Mouse (Mus musculus): ENCODE data around the gene Lpo.

DNA sequence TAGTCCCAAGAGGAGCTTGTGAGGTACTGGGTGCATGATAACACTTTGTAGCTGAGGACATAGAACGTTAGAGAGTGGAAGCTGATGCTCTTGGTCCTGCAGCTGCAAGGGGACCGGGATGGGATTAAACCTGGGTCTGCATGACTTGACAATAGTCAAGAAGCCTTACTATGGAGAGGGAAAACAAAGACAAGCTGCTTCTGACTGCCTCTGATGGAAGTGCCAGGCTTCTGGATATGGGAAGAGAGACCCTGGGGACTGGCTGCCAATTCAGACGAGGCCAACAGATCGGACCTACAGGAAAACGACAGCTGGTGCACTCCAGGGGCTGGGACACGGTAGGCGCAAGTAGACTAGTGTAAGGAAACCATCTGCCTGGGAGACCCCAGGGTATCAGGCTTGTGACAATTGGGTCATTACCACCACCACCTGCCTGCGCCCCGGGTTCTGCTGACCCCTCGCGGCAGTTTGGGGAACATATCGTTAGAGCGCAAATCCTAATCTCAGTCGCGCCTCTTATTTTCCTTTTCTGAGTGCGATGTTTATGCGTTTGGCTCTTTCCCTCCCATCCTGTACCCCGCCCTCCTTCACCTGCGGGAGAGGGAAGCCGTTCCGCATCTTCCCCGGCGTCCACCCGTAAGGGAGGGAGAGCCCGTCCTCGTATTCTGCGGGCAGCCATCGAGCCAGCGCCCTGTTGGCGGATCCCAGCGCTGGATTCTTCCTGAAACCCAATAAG is 11.2 kb downstream of the Lpo start:
- TF ChIP-seq CTCF (IDR thresholded peaks at IDR 0.05; ENCODE audit: low read depth, low read length) (peak; percentile 76), EP300 (IDR thresholded peaks at IDR 0.05; ENCODE audit: insufficient read depth, low read depth, low read length) (no peak)
